Mouse (Mus musculus) kidney, adult 9 months (tissue): Measurements from ENCODE around the gene Eras.
"Not testable (repeated sequence)": the region's sequence is repeated elsewhere in the genome, so short reads cannot be mapped to it uniquely, and the experiment has no call there.

Source experiments
- DNase-seq: peaks from one replicate; pipeline ENCODE4 v3.0.0; 2022

Gene Eras

DNA sequence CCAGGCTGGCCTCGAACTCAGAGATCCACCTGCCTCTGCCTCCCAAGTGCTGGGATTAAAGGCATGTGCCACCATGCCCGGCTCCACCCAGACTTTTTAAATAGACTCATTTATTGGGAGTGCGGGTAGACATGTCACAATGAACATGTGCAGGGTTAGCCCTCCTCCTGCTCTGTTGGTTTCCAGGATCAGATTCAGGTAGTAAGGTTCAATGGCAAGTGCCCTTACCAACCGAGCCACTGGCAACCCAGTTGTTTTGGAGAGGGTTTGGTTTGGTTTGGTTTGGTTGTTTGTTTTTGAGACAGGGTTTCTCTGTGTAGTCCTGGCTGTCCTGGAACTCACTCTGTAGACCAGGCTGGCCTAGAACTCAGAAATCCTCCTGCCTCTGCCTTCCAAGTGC is 19.2 kb downstream of the Eras start, which contains the start of gene Gm10490:
Gene Gm10490, plus strand, starts transcription at position 301 of the 400 bp plus-strand sequence.
- DNase-seq: not testable (repeated sequence)

DNA sequence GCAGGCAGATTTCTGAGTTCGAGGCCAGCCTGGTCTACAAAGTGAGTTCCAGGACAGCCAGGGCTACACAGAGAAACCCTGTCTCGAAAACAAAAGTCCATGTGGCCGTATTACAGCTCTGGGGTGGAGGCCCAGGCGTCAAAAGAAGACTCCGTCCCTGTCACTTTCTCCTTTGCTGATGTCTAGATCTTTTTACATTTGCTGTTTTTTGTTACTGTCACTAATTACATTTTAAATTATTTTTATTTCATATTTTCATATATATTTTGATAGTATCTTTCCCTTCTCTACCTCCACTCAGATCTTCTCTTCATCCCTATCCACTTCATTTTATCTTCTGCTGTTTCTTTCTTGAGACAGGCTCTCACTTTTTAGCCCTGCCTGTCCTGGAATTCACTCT is 20.7 kb downstream of the Eras start, which contains the start of gene Gm10491:
Gene Gm10491, minus strand, starts transcription at position 101 of the 400 bp plus-strand sequence.
- no peak for DNase-seq

GRCm38 (mm10) chrX:7904441-7904840 is 24.0 kb downstream of the Eras start:
- DNase-seq: no peak

DNA sequence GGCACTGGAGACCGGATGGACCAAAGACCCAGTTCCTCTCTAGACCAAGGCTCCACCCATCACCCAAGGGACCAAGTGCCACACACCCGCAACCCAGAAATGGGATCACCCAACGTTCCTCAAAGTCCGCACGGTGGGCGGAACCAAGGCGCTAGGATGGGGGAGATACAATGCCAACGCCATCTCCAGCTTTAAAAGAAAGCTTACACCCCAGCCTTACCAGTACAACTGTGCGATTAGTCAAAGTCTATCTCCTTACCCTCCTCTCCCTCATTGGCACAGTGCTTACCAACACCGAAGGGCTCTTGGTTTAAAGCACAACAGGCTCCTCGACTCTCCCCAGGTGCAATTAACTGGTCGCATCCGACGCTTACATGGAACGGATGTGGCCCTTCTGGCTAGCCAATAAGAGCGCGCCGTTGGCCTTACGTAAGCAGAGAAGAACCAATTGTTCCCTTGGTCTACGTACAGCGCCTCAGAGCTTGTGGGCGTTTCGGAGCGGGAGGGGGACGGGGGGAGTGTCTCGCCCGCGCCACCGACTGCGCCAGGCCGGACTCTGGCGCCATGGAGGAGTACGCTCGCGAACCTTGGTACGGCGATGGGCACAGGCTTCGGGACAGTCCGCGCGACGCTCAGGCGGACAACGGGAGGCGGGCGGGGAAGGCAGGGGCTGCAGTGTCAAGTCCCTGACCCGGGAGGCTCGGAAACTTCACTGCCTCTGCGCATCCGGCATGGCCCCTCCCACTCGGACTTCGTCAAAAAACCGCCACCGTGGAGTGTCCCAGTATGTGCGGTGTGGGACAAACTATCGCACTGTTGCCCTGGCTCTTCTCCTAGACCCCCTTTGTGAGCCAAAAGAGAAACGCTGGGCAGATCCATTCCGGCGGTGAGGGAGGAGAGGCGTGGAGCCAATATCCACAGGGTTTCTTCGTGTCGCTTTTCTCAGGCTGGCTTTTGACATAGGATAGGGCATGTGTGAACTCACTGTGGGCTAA is 29.2 kb downstream of the Eras start, which contains the start of the genes Pqbp1 and Timm17b:
Gene Pqbp1, minus strand, starts transcription at position 390 of the 995 bp plus-strand sequence.
Gene Timm17b, plus strand, starts transcription at position 478 of the 995 bp plus-strand sequence.
- DNase-seq: peak; percentile 94

DNA sequence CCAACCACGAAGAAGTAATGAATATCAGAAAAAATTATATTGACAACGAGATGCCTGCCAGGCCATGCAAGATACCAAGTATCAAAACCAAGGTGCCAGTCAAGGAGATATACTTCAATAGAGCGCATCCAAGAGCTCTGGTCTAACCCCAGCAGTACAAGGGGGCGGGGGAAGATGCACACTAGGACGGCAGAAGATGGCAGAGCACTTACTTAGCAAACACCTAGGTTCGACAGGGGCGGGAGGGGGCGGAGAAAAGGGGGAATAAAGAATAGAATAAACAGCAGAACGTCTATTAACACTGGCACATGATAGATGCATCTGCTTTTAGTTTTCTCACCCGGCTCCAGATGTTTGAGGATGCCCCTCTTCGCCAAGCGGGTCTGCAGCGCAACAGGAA is 30.2 kb downstream of the Eras start:
- DNase-seq: no peak

- DNase-seq: peak; percentile 95
Observed at GRCm38 (mm10) chrX:7883841-7884567, 44.4 kb downstream of the Eras start, which contains the start of gene Slc35a2. Slc35a2 (plus strand) TSS chrX:7884028.

- peak; percentile 73 for DNase-seq
Observed at GRCm38 (mm10) chrX:7879819-7880218, 48.6 kb downstream of the Eras start.

GRCm38 (mm10) chrX:7878495-7878894 is 49.9 kb downstream of the Eras start:
- DNase-seq: no peak

DNA sequence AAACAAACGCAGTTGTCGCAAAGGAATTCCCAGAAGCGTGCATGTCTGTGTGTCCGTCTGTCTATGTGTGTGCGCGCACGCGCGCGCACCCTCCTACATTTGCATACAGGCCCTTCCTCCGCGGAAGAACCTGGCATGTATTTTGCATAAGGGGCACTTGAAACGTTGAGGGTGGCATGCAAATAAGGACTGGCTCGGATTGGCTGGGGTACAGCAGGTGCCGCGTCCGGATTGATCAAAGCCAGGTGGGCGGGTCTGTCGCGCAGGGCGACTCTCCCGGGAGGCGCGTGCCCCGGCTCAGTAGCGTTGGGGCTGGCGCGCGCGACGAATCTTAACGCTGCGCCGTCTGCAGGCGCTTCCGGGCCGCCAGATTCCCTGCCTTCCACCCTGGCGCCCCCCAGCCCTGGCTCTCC is 50.4 kb downstream of the Eras start, which contains the start of gene Pim2:
Gene Pim2, plus strand, starts transcription at position 256 of the 413 bp plus-strand sequence.
- DNase-seq: peak; percentile 89
